Comparison of ENCODE assay signal across 42 mouse cellular contexts in the genomic region with DNA sequence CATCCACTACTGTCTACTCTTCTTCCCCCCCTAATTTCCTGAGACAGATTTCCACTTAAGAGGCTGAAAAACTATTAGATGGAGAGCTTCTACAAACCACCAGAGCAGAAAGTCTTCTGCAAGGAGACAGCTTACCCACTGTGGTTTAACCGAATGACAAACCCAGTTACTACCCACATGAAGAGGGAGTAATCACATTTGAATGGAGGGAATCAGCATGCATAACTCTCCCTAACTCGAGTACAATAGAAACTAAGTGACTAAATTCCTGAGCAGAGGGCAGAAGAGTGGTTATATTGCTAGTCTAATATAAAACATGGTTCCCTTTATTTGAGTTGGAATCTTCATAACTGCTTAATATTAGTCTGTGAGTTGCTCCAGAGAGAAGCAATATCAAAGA. TPM values are rescaled to one million over a fixed set of nuclear protein-coding genes. Genes with fewer than 3 reads are reported as not detected.
"Had no signal": no experiment of that assay in that cellular context is flagged by ENCODE, and none has a peak within 500 bp of the region (broad histone marks: within the 10 kb centered on the region; RNA-seq: fewer than 3 reads in every experiment).

No protein-coding gene starts in this region.

- H3K9ac ChIP-seq: heart, embryonic 12.5 days; heart, embryonic 13.5 days; heart, embryonic 15.5 days; hindbrain, embryonic 12.5 days; hindbrain, embryonic 13.5 days; hindbrain, embryonic 14.5 days; hindbrain, embryonic 15.5 days; intestine, embryonic 15.5 days; kidney, embryonic 15.5 days had no signal

- H3K4me1 ChIP-seq: heart, embryonic 10.5 days; heart, embryonic 12.5 days; heart, embryonic 13.5 days; heart, embryonic 15.5 days; hindbrain, embryonic 10.5 days; hindbrain, embryonic 12.5 days; hindbrain, embryonic 13.5 days; hindbrain, embryonic 15.5 days; intestine, embryonic 15.5 days; kidney, embryonic 15.5 days had no signal

- H3K4me2 ChIP-seq: heart, embryonic 11.5 days; heart, embryonic 12.5 days; heart, embryonic 13.5 days; heart, embryonic 15.5 days; hindbrain, embryonic 12.5 days; hindbrain, embryonic 13.5 days; hindbrain, embryonic 14.5 days; hindbrain, embryonic 15.5 days; intestine, embryonic 15.5 days; kidney, embryonic 15.5 days had no signal

- DNase-seq: heart, postnatal 10 days; heart, postnatal 14 days; heart, postnatal 36 days; heart, postnatal 4 days; kidney, adult 11 months; kidney, adult 18-20 months; kidney, adult 2 months; kidney, adult 8-10 months; kidney, adult 9 months; kidney, postnatal 10 days; kidney, postnatal 14 days; kidney, postnatal 25 days; kidney, postnatal 36 days; kidney, postnatal 4 days; layer of hippocampus, adult 9-11 months; layer of hippocampus, postnatal 36 days had no signal

- H3K36me3 ChIP-seq: heart, embryonic 10.5 days; heart, embryonic 12.5 days; heart, embryonic 13.5 days; heart, embryonic 15.5 days; hindbrain, embryonic 10.5 days; hindbrain, embryonic 12.5 days; hindbrain, embryonic 13.5 days; hindbrain, embryonic 15.5 days; intestine, embryonic 15.5 days; kidney, embryonic 15.5 days had no signal

- H3K27me3 ChIP-seq: heart, embryonic 12.5 days; heart, embryonic 13.5 days; heart, embryonic 15.5 days; hindbrain, embryonic 12.5 days; hindbrain, embryonic 13.5 days; hindbrain, embryonic 15.5 days; intestine, embryonic 15.5 days; kidney, embryonic 15.5 days had no signal

- H3K9me3 ChIP-seq: heart, embryonic 10.5 days; heart, embryonic 12.5 days; heart, embryonic 13.5 days; heart, embryonic 15.5 days; hindbrain, embryonic 10.5 days; hindbrain, embryonic 12.5 days; hindbrain, embryonic 13.5 days; hindbrain, embryonic 15.5 days; intestine, embryonic 15.5 days; kidney, embryonic 15.5 days had no signal

- H3K4me3 ChIP-seq: heart, embryonic 10.5 days; heart, embryonic 12.5 days; heart, embryonic 13.5 days; heart, embryonic 15.5 days; hindbrain, embryonic 10.5 days; hindbrain, embryonic 12.5 days; hindbrain, embryonic 13.5 days; hindbrain, embryonic 15.5 days; intestine, embryonic 15.5 days; kidney, embryonic 15.5 days; layer of hippocampus, adult 2 months had no signal

- ATAC-seq: hindbrain, embryonic 16.5 days; hindbrain, postnatal 0 days; inflammation-experienced regulatory T-cells, adult 6 months; intestine, embryonic 15.5 days; intestine, embryonic 16.5 days; intestine, postnatal 0 days had no signal

- H3K27ac ChIP-seq: heart, embryonic 10.5 days; heart, embryonic 13.5 days; heart, embryonic 15.5 days; hindbrain, embryonic 10.5 days; hindbrain, embryonic 12.5 days; hindbrain, embryonic 13.5 days; hindbrain, embryonic 14.5 days; hindbrain, embryonic 15.5 days; hindbrain, postnatal 0 days; intestine, embryonic 15.5 days; kidney, embryonic 15.5 days; kidney, postnatal 0 days; layer of hippocampus, adult 2 months had no signal

RNA-seq across cellular contexts. Expression of gene Pou4f2, which starts 56.6 kb away (rescaled TPM):
- polyA plus RNA-seq: heart, embryonic 10.5 days; heart, embryonic 11.5 days; heart, embryonic 12.5 days; heart, embryonic 13.5 days; heart, embryonic 14.5 days; heart, embryonic 15.5 days; heart, embryonic 16.5 days; heart, postnatal 0 days; inflammation-experienced regulatory T-cells, adult 6 months; intestine, embryonic 14.5 days; intestine, embryonic 15.5 days; intestine, embryonic 16.5 days; intestine, postnatal 0 days; kidney, adult 2 months; kidney, embryonic 14.5 days; kidney, embryonic 15.5 days; kidney, embryonic 16.5 days; kidney, postnatal 0 days; large intestine, adult 2 months had no signal
